Mouse (Mus musculus): ENCODE data around the gene Tpp1. TPM values are rescaled to one million over a fixed set of nuclear protein-coding genes. Genes with fewer than 3 reads are reported as not detected.

Tpp1 gene
- polyA plus RNA-seq, 1 experiment from 2014 or later = 65.8 TPM

GRCm38 (mm10) chr7:105769959-105770358 lies 17.9 kb upstream of the Tpp1 start:
- H3K4me2 ChIP-seq (ENCODE audit: low read depth, low read length) = no peak overlapping the region
- H3K27ac ChIP-seq (ENCODE audit: low read depth) = no peak overlapping the region
- H3K9ac ChIP-seq (replicated peaks) = no peak overlapping the region
- no peak overlapping the region for H3K4me3 ChIP-seq (ENCODE audit: low read depth, low read length)
- no peaks in the 10 kb centered on the region for H3K27me3 ChIP-seq (ENCODE audit: insufficient read depth, low read length)
- no peak for TF ChIP-seq EP300 (IDR thresholded peaks at IDR 0.05; ENCODE audit: low read depth)
- no peak for TF ChIP-seq CTCF (IDR thresholded peaks at IDR 0.05; ENCODE audit: low read depth)
- WGBS (ENCODE audit: insufficient replicate concordance) = 63% methylated on average over 3 of the region's 3 CpGs
- H3K4me1 ChIP-seq (ENCODE audit: insufficient read depth) = peaks cover 11% of the 10 kb centered on the region
- ATAC-seq (peak; percentile 22; the same call in 1 of the 2 replicates), DNase-seq (no peak)
- H3K36me3 ChIP-seq (replicated peaks; ENCODE audit: insufficient read depth, low read length) = no peaks in the 10 kb centered on the region
- H3K9me3 ChIP-seq (ENCODE audit: low read length) = no peaks in the 10 kb centered on the region

GRCm38 (mm10) chr7:105767729-105768165 lies 15.7 kb upstream of the Tpp1 start:
- no peaks in the 10 kb centered on the region for H3K36me3 ChIP-seq (replicated peaks; ENCODE audit: insufficient read depth, low read length)

GRCm38 (mm10) chr7:105764331-105764730 lies 12.3 kb upstream of the Tpp1 start:
- Histone ChIP-seq H3K9ac (replicated peaks) (no peak overlapping the region), H3K27me3 (ENCODE audit: insufficient read depth, low read length) (peaks cover 11% of the 10 kb centered on the region), H3K4me1 (ENCODE audit: insufficient read depth) (peaks cover 2% of the 10 kb centered on the region; the same call in 1 of the 2 replicates), H3K9me3 (ENCODE audit: low read length) (no peaks in the 10 kb centered on the region), H3K27ac (ENCODE audit: low read depth) (no peak overlapping the region), H3K4me3 (ENCODE audit: low read depth, low read length) (no peak overlapping the region), H3K36me3 (replicated peaks; ENCODE audit: insufficient read depth, low read length) (no peaks in the 10 kb centered on the region), H3K4me2 (ENCODE audit: low read depth, low read length) (no peak overlapping the region)
- DNase-seq = no peak
- 76% methylated on average over 11 of the region's 11 CpGs for WGBS (ENCODE audit: insufficient replicate concordance)
- no peak for ATAC-seq
- TF ChIP-seq EP300 (IDR thresholded peaks at IDR 0.05; ENCODE audit: low read depth) (no peak), CTCF (IDR thresholded peaks at IDR 0.05; ENCODE audit: low read depth) (no peak)

More at GRCm38 (mm10) chr7:105767729-105768165, 15.7 kb upstream of the Tpp1 start:
- DNase-seq (no peak), ATAC-seq (peak; percentile 28; the same call in 1 of the 2 replicates)
- H3K27ac ChIP-seq (ENCODE audit: low read depth) = peak overlapping the region; percentile 26; the same call in 1 of the 2 replicates
- H3K4me3 ChIP-seq (ENCODE audit: low read depth, low read length) = no peak overlapping the region
- TF ChIP-seq CTCF (IDR thresholded peaks at IDR 0.05; ENCODE audit: low read depth) = no peak
- TF ChIP-seq EP300 (IDR thresholded peaks at IDR 0.05; ENCODE audit: low read depth) = no peak
- no peaks in the 10 kb centered on the region for H3K9me3 ChIP-seq (ENCODE audit: low read length)
- 33% methylated on average over 6 of the region's 6 CpGs for WGBS (ENCODE audit: insufficient replicate concordance)
- peaks cover 11% of the 10 kb centered on the region for H3K4me1 ChIP-seq (ENCODE audit: insufficient read depth)
- H3K27me3 ChIP-seq (ENCODE audit: insufficient read depth, low read length) = peaks cover under 1% of the 10 kb centered on the region; the same call in 1 of the 2 replicates
- no peak overlapping the region for H3K4me2 ChIP-seq (ENCODE audit: low read depth, low read length)
- H3K9ac ChIP-seq (replicated peaks) = no peak overlapping the region

- no peaks in the 10 kb centered on the region; the same call in 1 of the 2 replicates for H3K36me3 ChIP-seq (replicated peaks; ENCODE audit: insufficient read depth, low read length)
- H3K9ac ChIP-seq (replicated peaks) = peak overlapping the region; percentile 26
- no peak overlapping the region for H3K27ac ChIP-seq (ENCODE audit: low read depth)
- H3K4me1 ChIP-seq (ENCODE audit: insufficient read depth) = peaks cover 5% of the 10 kb centered on the region; the same call in 1 of the 2 replicates
- TF ChIP-seq CTCF (IDR thresholded peaks at IDR 0.05; ENCODE audit: low read depth) = no peak
- TF ChIP-seq EP300 (IDR thresholded peaks at IDR 0.05; ENCODE audit: low read depth) = no peak
- DNase-seq (no peak), ATAC-seq (peak; percentile 55)
- peaks cover 11% of the 10 kb centered on the region for H3K27me3 ChIP-seq (ENCODE audit: insufficient read depth, low read length)
- peak overlapping the region; percentile 46 for H3K4me3 ChIP-seq (ENCODE audit: low read depth, low read length)
- 32% methylated on average over 55 of the region's 55 CpGs for WGBS (ENCODE audit: insufficient replicate concordance)
- no peaks in the 10 kb centered on the region for H3K9me3 ChIP-seq (ENCODE audit: low read length)
- peak overlapping the region; percentile 69 for H3K4me2 ChIP-seq (ENCODE audit: low read depth, low read length)
Measured at GRCm38 (mm10) chr7:105762517-105763270, 10.7 kb upstream of the Tpp1 start.

GRCm38 (mm10) chr7:105761813-105762484 lies 9.9 kb upstream of the Tpp1 start:
- TF ChIP-seq CTCF (IDR thresholded peaks at IDR 0.05; ENCODE audit: low read depth) (no peak), EP300 (IDR thresholded peaks at IDR 0.05; ENCODE audit: low read depth) (no peak)
- Histone ChIP-seq H3K9ac (replicated peaks) (peak overlapping the region; percentile 26), H3K27me3 (ENCODE audit: insufficient read depth, low read length) (peaks cover 11% of the 10 kb centered on the region), H3K36me3 (replicated peaks; ENCODE audit: insufficient read depth, low read length) (no peaks in the 10 kb centered on the region; the same call in 1 of the 2 replicates), H3K9me3 (ENCODE audit: low read length) (no peaks in the 10 kb centered on the region), H3K4me3 (ENCODE audit: low read depth, low read length) (peak overlapping the region; percentile 46), H3K4me2 (ENCODE audit: low read depth, low read length) (peak overlapping the region; percentile 69), H3K4me1 (ENCODE audit: insufficient read depth) (peaks cover 11% of the 10 kb centered on the region), H3K27ac (ENCODE audit: low read depth) (no peak overlapping the region)
- 18% methylated on average over 48 of the region's 51 CpGs for WGBS (ENCODE audit: insufficient replicate concordance)
- peak; percentile 57 for DNase-seq
- ATAC-seq = peak; percentile 85

- DNase-seq (peak; percentile 12), ATAC-seq (no peak)
- WGBS (ENCODE audit: insufficient replicate concordance) = 81% methylated on average over 8 of the region's 10 CpGs
- peaks cover 18% of the 10 kb centered on the region for H3K4me1 ChIP-seq (ENCODE audit: insufficient read depth)
- peaks cover 15% of the 10 kb centered on the region for H3K36me3 ChIP-seq (replicated peaks; ENCODE audit: insufficient read depth, low read length)
- TF ChIP-seq CTCF (IDR thresholded peaks at IDR 0.05; ENCODE audit: low read depth) (no peak), EP300 (IDR thresholded peaks at IDR 0.05; ENCODE audit: low read depth) (no peak)
- H3K9me3 ChIP-seq (ENCODE audit: low read length) = no peaks in the 10 kb centered on the region
- no peaks in the 10 kb centered on the region for H3K27me3 ChIP-seq (ENCODE audit: insufficient read depth, low read length)
- no peak overlapping the region for H3K9ac ChIP-seq (replicated peaks)
- no peak overlapping the region for H3K27ac ChIP-seq (ENCODE audit: low read depth)
- no peak overlapping the region for H3K4me3 ChIP-seq (ENCODE audit: low read depth, low read length)
- no peak overlapping the region for H3K4me2 ChIP-seq (ENCODE audit: low read depth, low read length)
Measured at GRCm38 (mm10) chr7:105753281-105753680, 1.2 kb upstream of the Tpp1 start.

All from liver, postnatal 0 days (tissue).